Mouse (Mus musculus): ENCODE data around the gene 2310061I04Rik. TPM values are rescaled to one million over a fixed set of nuclear protein-coding genes. Genes with fewer than 3 reads are reported as not detected.

The 2310061I04Rik gene
- polyA plus RNA-seq, 2 experiments = 20.7 to 53.9 TPM

DNA sequence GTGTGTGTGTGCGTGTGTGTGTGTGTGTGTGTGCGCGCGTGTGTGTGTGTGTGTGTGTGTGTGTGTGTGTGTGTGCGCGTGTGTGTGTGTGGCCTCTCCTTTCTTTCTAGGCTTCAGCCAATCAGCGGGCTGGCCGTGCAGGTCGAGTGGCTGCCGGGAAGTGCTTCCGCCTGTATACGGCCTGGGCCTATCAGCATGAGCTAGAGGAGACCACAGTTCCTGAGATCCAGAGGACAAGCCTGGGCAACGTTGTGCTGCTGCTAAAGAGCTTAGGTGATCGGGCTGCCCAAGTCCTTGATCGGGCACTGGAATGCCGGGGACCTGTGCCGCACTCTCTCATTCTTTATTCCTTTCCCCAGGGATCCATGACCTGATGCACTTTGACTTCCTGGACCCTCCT, 9.5 kb downstream of the 2310061I04Rik start:
- Histone ChIP-seq H3K36me3 (ENCODE audit: control insufficient read depth, insufficient read depth, low read length) (peaks cover 88% of the 10 kb centered on the region), H3K4me1 (ENCODE audit: control insufficient read depth, insufficient read depth, low read length) (no peaks in the 10 kb centered on the region), H3K27ac (replicated peaks; ENCODE audit: low read depth, low read length) (no peak overlapping the region), H3K4me2 (replicated peaks; ENCODE audit: low read depth, low read length, severe bottlenecking) (no peak overlapping the region), H3K9ac (ENCODE audit: low read depth, low read length, severe bottlenecking) (no peak overlapping the region), H3K9me3 (ENCODE audit: control insufficient read depth, low read length) (no peaks in the 10 kb centered on the region), H3K4me3 (replicated peaks; ENCODE audit: low read length) (no peak overlapping the region), H3K27me3 (ENCODE audit: control insufficient read depth, insufficient read depth, low read length) (no peaks in the 10 kb centered on the region)
- no peak for TF ChIP-seq POLR2A (IDR thresholded peaks at IDR 0.05; ENCODE audit: borderline replicate concordance, extremely low read depth, insufficient read depth, insufficient read length)
- WGBS = 81% methylated on average over 15 of the region's 17 CpGs
- DNase-seq (ENCODE audit: low spot score) = no peak
- ATAC-seq (ENCODE audit: low FRiP score, low read depth) = no peak

GRCm38 (mm10) chr17:35883777-35884176, 13.5 kb downstream of the 2310061I04Rik start:
- TF ChIP-seq POLR2A (IDR thresholded peaks at IDR 0.05; ENCODE audit: borderline replicate concordance, extremely low read depth, insufficient read depth, insufficient read length) = no peak
- no peak overlapping the region for H3K4me2 ChIP-seq (replicated peaks; ENCODE audit: low read depth, low read length, severe bottlenecking)
- peaks cover 4% of the 10 kb centered on the region for H3K4me1 ChIP-seq (ENCODE audit: control insufficient read depth, insufficient read depth, low read length)
- H3K36me3 ChIP-seq (ENCODE audit: control insufficient read depth, insufficient read depth, low read length) = peaks cover 70% of the 10 kb centered on the region
- DNase-seq (ENCODE audit: low spot score) (no peak), ATAC-seq (ENCODE audit: low FRiP score, low read depth) (no peak)
- H3K9me3 ChIP-seq (ENCODE audit: control insufficient read depth, low read length) = no peaks in the 10 kb centered on the region
- no peak overlapping the region for H3K27ac ChIP-seq (replicated peaks; ENCODE audit: low read depth, low read length)
- H3K4me3 ChIP-seq (replicated peaks; ENCODE audit: low read length) = no peak overlapping the region
- WGBS = 95% methylated on average over 14 of the region's 14 CpGs
- H3K27me3 ChIP-seq (ENCODE audit: control insufficient read depth, insufficient read depth, low read length) = no peaks in the 10 kb centered on the region
- no peak overlapping the region for H3K9ac ChIP-seq (ENCODE audit: low read depth, low read length, severe bottlenecking)

DNA sequence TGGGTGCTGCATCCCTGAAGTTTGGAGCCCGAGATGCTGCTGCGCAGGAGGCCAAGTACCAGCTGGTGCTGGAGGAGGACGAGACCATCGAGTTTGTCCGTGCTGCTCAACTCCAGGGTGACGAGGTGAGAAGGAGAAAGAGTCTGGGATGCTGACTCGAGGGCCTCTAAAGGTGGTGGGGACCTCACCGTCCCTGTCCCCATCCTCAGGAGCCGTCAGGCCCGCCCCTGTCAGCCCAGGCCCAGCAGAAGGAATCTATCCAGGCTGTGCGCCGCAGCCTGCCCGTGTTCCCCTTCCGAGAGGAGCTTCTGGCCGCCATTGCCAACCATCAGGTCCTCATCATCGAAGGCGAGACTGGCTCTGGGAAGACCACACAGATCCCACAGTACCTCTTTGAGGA, 14.3 kb downstream of the 2310061I04Rik start:
- Histone ChIP-seq H3K4me2 (replicated peaks; ENCODE audit: low read depth, low read length, severe bottlenecking) (no peak overlapping the region), H3K27ac (replicated peaks; ENCODE audit: low read depth, low read length) (no peak overlapping the region), H3K4me3 (replicated peaks; ENCODE audit: low read length) (no peak overlapping the region), H3K9ac (ENCODE audit: low read depth, low read length, severe bottlenecking) (no peak overlapping the region), H3K4me1 (ENCODE audit: control insufficient read depth, insufficient read depth, low read length) (peaks cover 4% of the 10 kb centered on the region), H3K9me3 (ENCODE audit: control insufficient read depth, low read length) (no peaks in the 10 kb centered on the region), H3K36me3 (ENCODE audit: control insufficient read depth, insufficient read depth, low read length) (peaks cover 62% of the 10 kb centered on the region), H3K27me3 (ENCODE audit: control insufficient read depth, insufficient read depth, low read length) (no peaks in the 10 kb centered on the region)
- no peak for DNase-seq (ENCODE audit: low spot score)
- no peak for TF ChIP-seq POLR2A (IDR thresholded peaks at IDR 0.05; ENCODE audit: borderline replicate concordance, extremely low read depth, insufficient read depth, insufficient read length)
- ATAC-seq (ENCODE audit: low FRiP score, low read depth) = no peak
- WGBS = 92% methylated on average over 17 of the region's 17 CpGs

GRCm38 (mm10) chr17:35879245-35880057, 17.8 kb downstream of the 2310061I04Rik start, which contains the start of gene Dhx16:
TSS of gene Dhx16 (plus strand) at chr17:35879819.
- Histone ChIP-seq H3K4me2 (replicated peaks; ENCODE audit: low read depth, low read length, severe bottlenecking) (peak within 1 kb of the TSS; percentile 79), H3K27me3 (ENCODE audit: control insufficient read depth, insufficient read depth, low read length) (no peaks in the 10 kb centered on the region), H3K9me3 (ENCODE audit: control insufficient read depth, low read length) (no peaks in the 10 kb centered on the region), H3K4me1 (ENCODE audit: control insufficient read depth, insufficient read depth, low read length) (peaks cover 4% of the 10 kb centered on the region), H3K36me3 (ENCODE audit: control insufficient read depth, insufficient read depth, low read length) (peaks cover 56% of the 10 kb centered on the region), H3K4me3 (replicated peaks; ENCODE audit: low read length) (peak within 1 kb of the TSS; percentile 93), H3K27ac (replicated peaks; ENCODE audit: low read depth, low read length) (peak within 1 kb of the TSS; percentile 43; the same call in 1 of the 2 replicates), H3K9ac (ENCODE audit: low read depth, low read length, severe bottlenecking) (peak within 1 kb of the TSS; percentile 77)
- 10% methylated on average over 35 of the region's 66 CpGs for WGBS
- no peak for TF ChIP-seq POLR2A (IDR thresholded peaks at IDR 0.05; ENCODE audit: borderline replicate concordance, extremely low read depth, insufficient read depth, insufficient read length)
- peak; percentile 93 for ATAC-seq (ENCODE audit: low FRiP score, low read depth)
- peak; percentile 96 for DNase-seq (ENCODE audit: low spot score)

GRCm38 (mm10) chr17:35874721-35875120, 22.5 kb downstream of the 2310061I04Rik start:
- 90% methylated on average over 6 of the region's 6 CpGs for whole genome bisulfite sequencing
- H3K9me3 ChIP-seq (ENCODE audit: control insufficient read depth, low read length) = no peaks in the 10 kb centered on the region
- ATAC-seq (ENCODE audit: low FRiP score, low read depth) (no peak), DNase-seq (ENCODE audit: low spot score) (no peak)
- no peak for TF ChIP-seq POLR2A (IDR thresholded peaks at IDR 0.05; ENCODE audit: borderline replicate concordance, extremely low read depth, insufficient read depth, insufficient read length)
- no peak overlapping the region for H3K27ac ChIP-seq (replicated peaks; ENCODE audit: low read depth, low read length)
- H3K9ac ChIP-seq (ENCODE audit: low read depth, low read length, severe bottlenecking) = no peak overlapping the region
- H3K4me1 ChIP-seq (ENCODE audit: control insufficient read depth, insufficient read depth, low read length) = peaks cover 12% of the 10 kb centered on the region
- no peaks in the 10 kb centered on the region for H3K27me3 ChIP-seq (ENCODE audit: control insufficient read depth, insufficient read depth, low read length)
- H3K4me2 ChIP-seq (replicated peaks; ENCODE audit: low read depth, low read length, severe bottlenecking) = no peak overlapping the region
- H3K36me3 ChIP-seq (ENCODE audit: control insufficient read depth, insufficient read depth, low read length) = peaks cover 36% of the 10 kb centered on the region
- no peak overlapping the region for H3K4me3 ChIP-seq (replicated peaks; ENCODE audit: low read length)
